Comparison of ENCODE assay signal across 26 mouse cellular contexts in genomic region chr4:134917194-134917593, GRCm38 (mm10). TPM values are rescaled to one million over a fixed set of nuclear protein-coding genes. Genes with fewer than 3 reads are reported as not detected.
DNase-seq lines count a peak whose midpoint lies in the region; ATAC-seq and TF ChIP-seq lines count a peak whose summit lies in the region.
"Had no signal": no experiment of that assay in that cellular context is flagged by ENCODE, and none has a peak within 500 bp of the region (broad histone marks: within the 10 kb centered on the region; RNA-seq: fewer than 3 reads in every experiment).

No protein-coding gene starts in this region.

- peak overlapping the region; percentile 19; the same call in 1 of the 2 replicates for H3K27ac ChIP-seq in thymus, adult 2 months (ENCODE audit: control insufficient read depth, insufficient read depth, low read length)
- peak overlapping the region; percentile 80 for H3K27ac ChIP-seq in liver, adult 2 months (replicated peaks; ENCODE audit: insufficient read depth, low read depth, low read length)
- H3K27ac ChIP-seq in liver, postnatal 0 days (ENCODE audit: low read depth): peak overlapping the region; percentile 98
- H3K27ac ChIP-seq: embryonic facial prominence, embryonic 10.5 days; limb, embryonic 15.5 days had no signal

- 94% methylated on average over 3 of the region's 3 CpGs for WGBS in thymus, adult 2 months
- 76% methylated on average over 3 of the region's 3 CpGs for WGBS in liver, adult 2 months
- WGBS in liver, postnatal 0 days (ENCODE audit: insufficient replicate concordance): 48% methylated on average over 3 of the region's 3 CpGs

- H3K4me2 ChIP-seq in liver, postnatal 0 days (ENCODE audit: low read depth, low read length): peak overlapping the region; percentile 47
- H3K4me2 ChIP-seq: heart, embryonic 11.5 days; limb, embryonic 15.5 days had no signal

- H3K27me3 ChIP-seq in thymus, adult 2 months (ENCODE audit: control insufficient read depth, insufficient read depth, low read length): no peaks in the 10 kb centered on the region
- H3K27me3 ChIP-seq in liver, adult 2 months (ENCODE audit: control insufficient read depth, insufficient read depth, low read length): no peaks in the 10 kb centered on the region
- no peaks in the 10 kb centered on the region for H3K27me3 ChIP-seq in liver, postnatal 0 days (ENCODE audit: insufficient read depth, low read length)
- H3K27me3 ChIP-seq: limb, embryonic 15.5 days; megakaryocyte, embryonic 14.5 days; Patski had no signal

- no peak overlapping the region for H3K4me3 ChIP-seq in thymus, adult 2 months (ENCODE audit: control insufficient read depth, insufficient read depth, low read length)
- peak overlapping the region; percentile 28; the same call in 1 of the 2 replicates for H3K4me3 ChIP-seq in liver, adult 2 months (ENCODE audit: insufficient read depth, low read depth, low read length)
- H3K4me3 ChIP-seq in liver, postnatal 0 days (ENCODE audit: low read depth, low read length): peak overlapping the region; percentile 19; the same call in 1 of the 2 replicates
- H3K4me3 ChIP-seq: embryonic facial prominence, embryonic 10.5 days; limb, embryonic 15.5 days; megakaryocyte, embryonic 14.5 days had no signal

- H3K79me2 ChIP-seq in liver, adult 2 months (ENCODE audit: control insufficient read depth, insufficient read depth, low read length): peaks cover 5% of the 10 kb centered on the region; the same call in 1 of the 2 replicates

- TF ChIP-seq POLR2A in thymus, adult 2 months (IDR thresholded peaks at IDR 0.05; ENCODE audit: control insufficient read depth, extremely low read depth, insufficient read depth, low read length, poor library complexity): no peak
- TF ChIP-seq POLR2A in liver, adult 2 months (IDR thresholded peaks at IDR 0.05; ENCODE audit: extremely low read depth, insufficient read depth, low read length): no peak

- H3K36me3 ChIP-seq in thymus, adult 2 months (ENCODE audit: control insufficient read depth, insufficient read depth, low read length): peaks cover 6% of the 10 kb centered on the region; the same call in 1 of the 2 replicates
- peaks cover 2% of the 10 kb centered on the region; the same call in 1 of the 2 replicates for H3K36me3 ChIP-seq in liver, adult 2 months (ENCODE audit: control insufficient read depth, insufficient read depth, low read length)
- H3K36me3 ChIP-seq in liver, postnatal 0 days (replicated peaks; ENCODE audit: insufficient read depth, low read length): peaks cover 8% of the 10 kb centered on the region

- 0 out of 2 replicates have a peak overlapping the region, but pooled peaks have one; percentile 44 for H3K9ac ChIP-seq in liver, adult 2 months (ENCODE audit: low read depth, low read length)
- H3K9ac ChIP-seq in liver, postnatal 0 days (replicated peaks): 0 out of 2 replicates have a peak overlapping the region, but pooled peaks have one; percentile 10
- H3K9ac ChIP-seq: limb, embryonic 15.5 days had no signal

- no peak for TF ChIP-seq CTCF in thymus, adult 2 months (IDR thresholded peaks at IDR 0.05; ENCODE audit: borderline replicate concordance, control insufficient read depth, extremely low read depth, insufficient read depth, low read length, poor library complexity)
- TF ChIP-seq CTCF in liver, adult 2 months (IDR thresholded peaks at IDR 0.05; ENCODE audit: low read depth, low read length): no peak
- TF ChIP-seq CTCF in liver, postnatal 0 days (IDR thresholded peaks at IDR 0.05; ENCODE audit: low read depth): no peak

- TF ChIP-seq EP300 in liver, postnatal 0 days (IDR thresholded peaks at IDR 0.05; ENCODE audit: low read depth): no peak; the same call in 1 of the 2 replicates

- no peak for DNase-seq in thymus, adult 2 months
- no peak for DNase-seq in thymus, postnatal 10 days (ENCODE audit: low spot score in 2 of 2)
- DNase-seq in liver, adult 2 months (ENCODE audit: extremely low read depth, low read depth, low spot score): peak; percentile 33
- peak; percentile 39 for DNase-seq in liver, postnatal 0 days
- DNase-seq in layer of hippocampus, adult 9-11 months: no peak
- DNase-seq in left cerebral cortex, adult 11 months (ENCODE audit: low spot score): no peak
- no peak for DNase-seq in thymus, postnatal 4 days
- DNase-seq: adrenal gland, postnatal 14 days; cerebellum, adult 11-12 months; cerebellum, postnatal 25 days; heart, postnatal 10 days; kidney, adult 2 months; kidney, postnatal 10 days; lung, postnatal 10 days; right cerebral cortex, postnatal 14 days had no signal

- H3K9me3 ChIP-seq in liver, postnatal 0 days (ENCODE audit: low read length): no peaks in the 10 kb centered on the region
- H3K9me3 ChIP-seq: embryonic facial prominence, embryonic 10.5 days; limb, embryonic 15.5 days; megakaryocyte, embryonic 14.5 days had no signal

- no peak for ATAC-seq in liver, postnatal 0 days
- ATAC-seq: forebrain, embryonic 14.5 days; midbrain, embryonic 16.5 days; Patski had no signal

- H3K4me1 ChIP-seq in thymus, adult 2 months (replicated peaks; ENCODE audit: control insufficient read depth, insufficient read depth, low read length): peaks cover 46% of the 10 kb centered on the region
- H3K4me1 ChIP-seq in liver, adult 2 months (ENCODE audit: control insufficient read depth, insufficient read depth, low read length): peaks cover 12% of the 10 kb centered on the region; the same call in 1 of the 2 replicates
- H3K4me1 ChIP-seq in liver, postnatal 0 days (ENCODE audit: insufficient read depth): peaks cover 54% of the 10 kb centered on the region

RNA-seq across cellular contexts. Expression of gene Tmem50a, which starts 2.4 kb away (rescaled TPM):
- 196 and 226 TPM in 2 replicates for polyA plus RNA-seq in thymus, adult 2 months (2012; rRNA removed)
- 109 and 115 TPM in 2 replicates for total RNA-seq in liver, adult 2 months (2014; rRNA removed)
- polyA plus RNA-seq in liver, adult 2 months (2012; rRNA removed): 90.6 and 92.7 TPM in 2 replicates
- 87.6 and 88.5 TPM in 2 replicates for polyA plus RNA-seq in liver, postnatal 0 days (2015; fragmentation: Nextera tagmentation; extraction: Ambion mirVana)

RNA-seq across cellular contexts. Expression of gene Rsrp1, which starts 6.2 kb away (rescaled TPM):
- 1,774 and 1,821 TPM in 2 replicates for polyA plus RNA-seq in thymus, adult 2 months (2012; rRNA removed)
- total RNA-seq in liver, adult 2 months (2014; rRNA removed): 200 and 206 TPM in 2 replicates
- 345 and 403 TPM in 2 replicates for polyA plus RNA-seq in liver, adult 2 months (2012; rRNA removed)
- polyA plus RNA-seq in liver, postnatal 0 days (2015; fragmentation: Nextera tagmentation; extraction: Ambion mirVana): 185 and 225 TPM in 2 replicates

RNA-seq across cellular contexts. Expression of gene Syf2, which starts 13.5 kb away (rescaled TPM):
- polyA plus RNA-seq in thymus, adult 2 months (2012; rRNA removed): 36.8 and 42.8 TPM in 2 replicates
- 34.4 and 48.0 TPM in 2 replicates for total RNA-seq in liver, adult 2 months (2014; rRNA removed)
- 11.8 and 12.2 TPM in 2 replicates for polyA plus RNA-seq in liver, adult 2 months (2012; rRNA removed)
- polyA plus RNA-seq in liver, postnatal 0 days (2015; fragmentation: Nextera tagmentation; extraction: Ambion mirVana): 46.9 and 52.9 TPM in 2 replicates

RNA-seq across cellular contexts. Expression of gene Rhd, which starts 52.9 kb away (rescaled TPM):
- polyA plus RNA-seq in thymus, adult 2 months (2012; rRNA removed): 0.38 TPM in 1 of 2 replicates, not detected in the other
- not detected in 2 replicates for total RNA-seq in liver, adult 2 months (2014; rRNA removed)
- not detected in 2 replicates for polyA plus RNA-seq in liver, adult 2 months (2012; rRNA removed)
- 207 and 214 TPM in 2 replicates for polyA plus RNA-seq in liver, postnatal 0 days (2015; fragmentation: Nextera tagmentation; extraction: Ambion mirVana)
- total RNA-seq: layer of hippocampus, adult 18-20 months; left cerebral cortex, adult 18-20 months; left cerebral cortex, postnatal 36 days; neutrophil, adult 5-6 weeks had no signal

Comparison
In these comparisons a context has a peak if more than half of its experiments do, and no peak if none do; other contexts are left out.
1. DNase-seq: peak in liver, adult 2 months (single experiment) and liver, postnatal 0 days (single experiment); none in thymus, adult 2 months (single experiment), thymus, postnatal 10 days (0 of 2), layer of hippocampus, adult 9-11 months (single experiment), left cerebral cortex, adult 11 months (single experiment) and thymus, postnatal 4 days (single experiment).
2. H3K27ac ChIP-seq: peak in every context shown above with its lines; median percentile 98 in liver, postnatal 0 days; 80 in liver, adult 2 months; 19 in thymus, adult 2 months.